Mouse (Mus musculus) thymus, postnatal 14 days (tissue): Measurements from ENCODE around the gene Olfr983.

ENCODE experiments used
- DNase-seq: peaks from one replicate; pipeline ENCODE4 v3.0.0; 2021

Olfr983 gene

DNA sequence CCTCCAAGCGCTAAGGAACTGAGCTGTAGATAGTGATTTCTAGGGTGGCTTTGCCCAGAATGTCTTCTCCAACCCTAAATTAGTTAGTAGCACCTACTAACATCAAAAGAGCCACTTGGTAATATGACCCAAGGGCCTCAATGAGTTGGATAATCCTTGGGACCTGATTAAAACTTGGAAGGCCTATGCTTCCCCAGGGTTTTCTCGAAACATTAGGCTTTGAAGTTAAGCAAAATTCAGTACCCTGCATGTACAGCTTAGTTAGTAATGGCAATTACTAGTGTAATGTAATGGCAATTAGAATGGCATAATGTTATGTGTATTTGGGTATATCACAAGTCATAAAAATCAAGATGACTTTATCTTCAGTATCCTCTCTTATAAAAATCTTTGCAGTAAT, at the start of gene Olfr983:
Olfr983 (minus strand) TSS at position 101 of the 400 bp plus-strand sequence.
- DNase-seq, result no peak

DNA sequence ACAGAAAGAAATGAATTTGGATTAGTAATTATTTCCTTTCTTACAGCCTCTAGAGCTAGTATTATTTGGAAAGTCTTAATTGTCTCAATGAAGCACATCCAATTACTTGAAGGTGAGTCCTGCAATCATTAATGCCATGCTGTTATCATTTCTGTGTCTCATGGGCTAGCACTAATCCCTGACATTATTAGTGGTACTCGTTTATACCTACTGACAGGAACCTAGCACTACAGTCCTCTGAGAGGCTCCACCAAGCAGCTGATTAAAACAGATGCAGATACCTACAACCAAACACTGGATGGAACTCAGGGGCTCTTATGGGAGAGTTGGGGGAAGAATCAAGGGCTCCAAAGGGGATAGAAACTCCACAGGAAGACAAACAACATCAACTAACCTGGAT, 48.1 kb upstream of the Olfr983 start:
- no peak for DNase-seq

DNA sequence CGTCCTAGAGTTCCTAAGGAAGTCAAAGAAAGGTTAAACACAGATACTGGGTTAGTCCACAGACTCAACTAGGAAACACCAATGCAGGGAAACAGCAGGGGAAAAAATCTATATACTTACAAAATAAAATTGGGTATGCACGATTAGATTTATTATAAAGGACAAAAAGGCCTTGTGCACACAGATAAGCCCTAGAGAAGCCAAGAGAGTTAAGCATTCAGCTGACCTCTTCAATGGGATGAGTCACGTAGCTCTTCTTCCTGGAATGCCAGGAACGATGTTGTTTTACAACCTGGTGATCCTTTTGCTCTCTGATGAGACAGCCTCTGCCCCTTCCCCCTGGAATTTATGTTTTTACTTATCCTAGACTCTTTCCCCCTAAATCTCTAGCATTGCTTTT, 46.1 kb upstream of the Olfr983 start:
- no peak for DNase-seq

DNA sequence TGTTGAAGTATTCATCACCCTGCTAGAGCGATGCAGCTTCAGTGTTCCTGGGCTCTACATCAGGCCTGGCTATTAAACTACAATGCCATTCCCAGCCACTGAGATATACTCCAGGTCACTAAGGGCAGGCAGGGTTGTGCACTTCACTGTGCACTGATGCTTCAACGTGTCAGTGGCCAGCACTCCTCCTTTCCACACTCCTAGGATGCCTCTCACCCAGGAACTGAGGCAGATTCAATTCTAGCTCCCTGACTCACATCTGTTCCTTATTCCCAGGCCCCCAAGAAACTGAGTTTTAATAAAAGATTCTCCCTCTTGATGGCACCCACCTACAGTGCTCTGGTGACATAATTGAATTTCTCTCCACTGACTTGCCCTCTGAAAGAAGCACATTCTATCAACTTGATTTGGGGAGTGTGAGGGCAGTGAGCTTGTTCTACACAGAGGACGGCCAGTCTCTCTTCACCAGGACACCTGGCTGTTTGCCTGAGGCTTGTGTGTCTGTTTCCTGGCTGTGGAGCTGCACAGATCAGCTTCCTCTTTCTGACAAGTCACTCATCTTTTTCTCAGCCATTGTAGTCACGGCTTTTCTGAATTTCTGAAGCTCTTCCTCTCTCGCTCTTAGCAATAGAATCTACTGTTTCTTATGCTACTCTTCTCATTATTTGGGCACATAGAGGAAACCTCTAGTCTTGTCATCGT, 43.7 kb upstream of the Olfr983 start:
- DNase-seq, result no peak

DNA sequence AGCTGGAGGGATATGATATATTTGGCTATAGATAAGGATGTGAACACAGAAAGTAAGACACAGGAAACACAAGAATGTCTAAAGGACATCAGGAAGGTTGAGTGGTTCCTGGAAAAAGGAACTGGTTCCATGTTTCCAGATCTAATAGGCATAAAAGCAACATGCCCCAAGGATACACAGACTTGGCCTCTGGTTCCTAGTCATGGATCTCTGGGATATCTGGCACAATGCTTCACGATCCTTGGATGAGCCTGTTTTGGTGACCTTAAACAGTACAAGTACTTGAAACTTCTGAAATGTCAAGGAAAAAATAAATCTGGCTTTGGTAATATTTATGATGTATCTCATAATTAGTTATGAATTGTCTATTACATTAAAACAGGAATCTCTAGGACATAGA, 37.2 kb upstream of the Olfr983 start:
- no peak for DNase-seq

DNA sequence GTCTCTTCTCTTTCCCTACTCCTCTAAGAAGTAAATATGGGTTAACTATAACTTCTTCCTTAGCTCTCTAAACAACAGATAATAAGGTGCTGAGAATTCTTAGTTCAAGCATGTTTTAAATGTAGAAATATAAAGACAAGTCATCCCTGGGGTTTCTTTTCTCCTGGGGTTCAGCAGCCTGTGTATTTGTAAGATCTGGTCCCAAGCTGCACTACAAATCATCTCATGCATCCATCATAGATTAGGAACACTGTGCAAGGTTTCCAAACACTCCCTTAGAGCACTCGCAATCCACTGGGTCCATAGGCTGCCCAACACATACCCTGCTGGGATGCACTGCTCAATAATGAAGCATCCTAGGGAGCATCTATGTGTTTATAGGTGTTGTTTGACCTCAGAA, 36.7 kb upstream of the Olfr983 start, which contains the start of gene Olfr985:
Olfr985 (minus strand) TSS at position 101 of the 400 bp plus-strand sequence.
- DNase-seq, result no peak

DNA sequence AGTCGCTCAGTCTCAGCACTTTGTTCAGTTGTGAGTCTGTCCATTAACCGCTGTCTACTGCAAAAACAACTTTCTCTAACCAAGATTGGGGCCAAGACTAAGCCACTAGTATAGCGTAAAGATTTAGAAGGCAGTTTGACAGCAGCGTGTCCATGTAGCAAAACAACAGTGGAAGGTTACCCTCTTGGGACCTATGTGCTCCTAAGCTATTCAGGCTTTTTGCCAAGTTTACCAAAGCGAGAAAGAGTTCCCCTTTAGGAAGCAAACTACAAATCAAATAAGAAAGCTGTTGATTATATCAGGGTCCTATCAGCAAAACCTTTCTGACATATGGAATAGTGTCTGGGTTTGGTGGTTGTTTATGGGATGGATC, 23.9 kb upstream of the Olfr983 start:
- DNase-seq, result no peak

DNA sequence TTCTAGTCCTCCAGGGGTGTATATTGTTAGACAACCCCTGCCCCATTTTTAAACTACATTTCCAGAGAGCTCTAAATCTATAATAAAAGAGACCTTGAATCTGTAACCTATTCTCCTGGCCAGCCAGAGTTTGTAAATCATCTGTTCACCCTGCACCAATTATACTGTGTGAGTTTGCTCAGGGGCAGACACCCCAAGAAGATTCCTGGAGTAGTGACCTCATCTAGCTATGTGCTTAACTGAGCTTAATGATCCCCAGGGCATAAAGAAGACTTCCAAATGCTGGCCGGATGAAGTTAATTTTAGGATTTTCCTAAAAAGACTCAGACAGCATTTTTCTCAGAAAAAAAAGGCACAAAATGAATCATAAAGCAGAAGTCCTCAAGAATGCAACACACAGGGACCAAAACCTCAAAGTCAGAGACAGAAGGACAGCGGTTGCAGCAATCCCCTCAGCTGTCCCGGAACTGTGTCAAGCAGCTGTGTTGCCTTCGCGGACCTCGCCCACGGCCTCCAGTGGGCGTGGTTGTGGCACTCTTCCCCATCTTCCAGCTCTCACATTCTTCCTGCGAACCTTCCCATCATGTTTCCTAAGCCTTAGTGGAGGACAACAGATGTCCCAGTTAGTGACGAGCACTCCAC, 23.4 kb upstream of the Olfr983 start:
- no peak for DNase-seq

DNA sequence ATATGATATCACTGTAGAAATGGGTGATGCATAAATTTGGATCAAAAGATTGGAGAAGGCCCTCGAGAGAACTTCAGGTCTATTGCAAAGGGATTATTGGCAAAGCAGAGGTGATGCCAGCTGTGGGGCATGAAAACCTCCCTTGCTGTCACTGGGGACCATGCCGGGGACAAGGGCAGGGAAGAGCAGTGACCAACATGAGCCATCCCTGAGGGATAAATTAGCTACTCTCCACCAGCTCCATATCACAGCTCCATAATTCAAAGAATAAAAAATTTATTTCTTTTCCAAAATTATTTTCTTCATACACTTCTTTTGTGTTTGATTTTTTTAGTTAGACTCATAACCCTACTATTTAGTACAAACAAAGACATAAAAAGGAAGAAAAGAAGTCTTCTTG, 20.7 kb upstream of the Olfr983 start, which contains the start of gene Olfr984:
Olfr984 (minus strand) TSS at position 101 of the 400 bp plus-strand sequence.
- no peak for DNase-seq

DNA sequence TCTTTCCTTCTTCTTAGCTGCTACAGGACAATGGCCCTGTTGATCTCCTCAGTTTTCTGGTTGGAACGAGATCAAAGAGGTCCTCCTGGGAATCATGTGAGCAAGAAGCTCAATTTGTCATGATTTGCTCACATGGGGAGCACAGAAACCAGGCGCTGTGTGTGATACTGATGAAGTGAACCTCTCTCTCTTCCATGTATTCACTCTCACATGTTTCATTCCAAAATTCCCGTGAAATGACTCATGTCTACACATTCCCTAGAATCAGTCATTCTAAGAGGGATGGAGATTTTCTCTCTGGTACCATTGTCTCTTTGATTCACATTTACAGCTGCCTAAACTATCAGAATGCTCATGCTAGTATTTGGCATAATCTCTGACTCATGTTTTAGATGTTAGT, 1.4 kb upstream of the Olfr983 start:
- no peak for DNase-seq

DNA sequence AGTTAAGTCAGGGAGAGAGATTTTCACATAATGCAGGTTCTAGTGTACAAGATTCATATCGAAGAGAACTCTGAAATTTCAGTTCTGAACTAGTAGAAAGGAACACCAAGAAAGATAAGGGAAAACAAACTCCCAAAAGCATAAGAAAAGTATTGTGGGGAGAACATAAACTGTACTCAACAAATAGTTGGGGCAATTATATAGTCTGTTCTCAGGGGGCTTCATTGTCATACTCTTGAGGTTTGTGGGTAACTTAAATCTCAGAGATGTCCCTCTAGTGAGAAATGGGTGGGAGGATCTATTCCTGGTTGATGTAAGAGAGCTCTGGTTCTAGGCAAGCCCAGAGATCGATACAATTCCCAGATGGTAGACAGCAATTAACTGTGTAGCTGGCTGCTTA, 19.9 kb downstream of the Olfr983 start, which contains the start of gene Olfr982:
Olfr982 (plus strand) TSS at position 301 of the 400 bp plus-strand sequence.
- DNase-seq, result no peak

DNA sequence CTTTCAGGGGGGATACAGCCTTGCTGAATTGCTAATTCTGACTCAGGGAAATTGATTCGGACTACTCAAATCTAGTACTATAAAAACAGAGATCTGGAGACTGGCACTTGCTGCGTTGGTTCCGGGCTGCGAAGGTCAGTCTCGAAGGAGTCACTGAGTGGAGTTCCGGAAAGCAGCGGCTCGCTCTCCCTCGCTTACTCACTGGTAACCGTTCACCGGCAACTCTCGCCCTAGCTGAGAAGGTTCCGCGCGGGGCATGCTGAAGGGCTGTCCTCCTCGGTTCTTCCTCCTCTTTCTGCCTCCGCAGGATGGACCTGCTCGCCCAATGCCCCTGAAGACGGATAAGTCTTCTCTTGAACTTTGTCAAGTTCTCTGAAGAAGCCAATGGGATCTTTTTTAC, 43.3 kb downstream of the Olfr983 start:
- DNase-seq, result no peak
